Mouse (Mus musculus): Measurements from ENCODE around the gene Cd63. TPM values are rescaled to one million over a fixed set of nuclear protein-coding genes. Genes with fewer than 3 reads are reported as not detected.

The Cd63 gene
- polyA plus RNA-seq, 2 experiments: 29.6 to 85.0 TPM

GRCm38 (mm10) chr10:128960590-128961584 lies 60.1 kb downstream of the Cd63 start, which contains the start of gene Mettl7b:
Gene Mettl7b, minus strand, starts transcription at chr10:128960988.
- Histone ChIP-seq H3K27me3 (ENCODE audit: control insufficient read depth, insufficient read depth, low read length) (no peaks in the 10 kb centered on the region; the same call in 1 of the 2 replicates), H3K4me1 (replicated peaks; ENCODE audit: control insufficient read depth in 2 of 2, insufficient read depth in 2 of 2, low read length in 1 of 2) (peaks cover 0 to 6% of the 10 kb centered on the region in 2 experiments; a peak in 1 of 4 replicates), H3K9me3 (ENCODE audit: control insufficient read depth, low read length) (no peaks in the 10 kb centered on the region), H3K27ac (no peak within 1 kb of the TSS), H3K4me3 (ENCODE audit: insufficient read depth in 1 of 2, low read depth in 2 of 2, low read length in 2 of 2) (no peak within 1 kb of the TSS), H3K36me3 (replicated peaks; ENCODE audit: control insufficient read depth, insufficient read depth, low read depth) (no peaks in the 10 kb centered on the region), H3K9ac (replicated peaks) (no peak within 1 kb of the TSS), H3K4me2 (ENCODE audit: low read depth) (no peak within 1 kb of the TSS)
- ATAC-seq (ENCODE audit: insufficient read depth) (no peak), DNase-seq (ENCODE audit: low read depth in 3 of 3, low spot score in 3 of 3) (no peak)
- WGBS (ENCODE audit: insufficient replicate concordance): 50% methylated on average over 12 of the region's 12 CpGs
- no peak for TF ChIP-seq EP300 (IDR thresholded peaks at IDR 0.05; ENCODE audit: low read depth)

Other genes starting within 250 kb of the Cd63 start
- gene Suox, start 226.9 kb upstream of the Cd63 start, polyA plus RNA-seq (2012; rRNA removed): 8.1 and 8.6 TPM in 2 replicates
- 7.6 and 9.9 TPM in 2 replicates for gene Suox, start 226.9 kb upstream of the Cd63 start, polyA plus RNA-seq (2014; fragmentation: Nextera tagmentation; extraction: Ambion mirVana)
- gene Rab5b, start 204.7 kb upstream of the Cd63 start, polyA plus RNA-seq (2012; rRNA removed): 17.8 and 19.3 TPM in 2 replicates
- gene Rab5b, start 204.7 kb upstream of the Cd63 start, polyA plus RNA-seq (2014; fragmentation: Nextera tagmentation; extraction: Ambion mirVana): 24.5 and 26.2 TPM in 2 replicates
- gene Pmel, start 196.8 kb upstream of the Cd63 start, polyA plus RNA-seq (2012; rRNA removed): 0.27 and 0.31 TPM in 2 replicates
- gene Pmel, start 196.8 kb upstream of the Cd63 start, polyA plus RNA-seq (2014; fragmentation: Nextera tagmentation; extraction: Ambion mirVana): 0.20 and 0.50 TPM in 2 replicates
- 38.8 and 40.7 TPM in 2 replicates for gene Cdk2, start 196.0 kb upstream of the Cd63 start, polyA plus RNA-seq (2012; rRNA removed)
- gene Cdk2, start 196.0 kb upstream of the Cd63 start, polyA plus RNA-seq (2014; fragmentation: Nextera tagmentation; extraction: Ambion mirVana): 51.8 and 56.6 TPM in 2 replicates
- gene Dgka, start 156.1 kb upstream of the Cd63 start, polyA plus RNA-seq (2012; rRNA removed): 1.4 and 1.6 TPM in 2 replicates
- gene Dgka, start 156.1 kb upstream of the Cd63 start, polyA plus RNA-seq (2014; fragmentation: Nextera tagmentation; extraction: Ambion mirVana): 2.0 and 2.1 TPM in 2 replicates
- 14.2 and 19.5 TPM in 2 replicates for gene Pym1, start 153.1 kb upstream of the Cd63 start, polyA plus RNA-seq (2012; rRNA removed)
- 12.4 and 15.3 TPM in 2 replicates for gene Pym1, start 153.1 kb upstream of the Cd63 start, polyA plus RNA-seq (2014; fragmentation: Nextera tagmentation; extraction: Ambion mirVana)
- 8.0 and 9.5 TPM in 2 replicates for gene Mmp19, start 110.1 kb upstream of the Cd63 start, polyA plus RNA-seq (2012; rRNA removed)
- gene Mmp19, start 110.1 kb upstream of the Cd63 start, polyA plus RNA-seq (2014; fragmentation: Nextera tagmentation; extraction: Ambion mirVana): 8.3 and 8.9 TPM in 2 replicates
- 4.2 and 6.0 TPM in 2 replicates for gene Dnajc14, start 96.9 kb upstream of the Cd63 start, polyA plus RNA-seq (2012; rRNA removed)
- gene Dnajc14, start 96.9 kb upstream of the Cd63 start, polyA plus RNA-seq (2014; fragmentation: Nextera tagmentation; extraction: Ambion mirVana): 10.7 and 12.3 TPM in 2 replicates
- gene Tmem198b, start 96.6 kb upstream of the Cd63 start, polyA plus RNA-seq (2012; rRNA removed): 2.1 and 2.9 TPM in 2 replicates
- 0.99 and 1.5 TPM in 2 replicates for gene Tmem198b, start 96.6 kb upstream of the Cd63 start, polyA plus RNA-seq (2014; fragmentation: Nextera tagmentation; extraction: Ambion mirVana)
- 27.1 and 61.2 TPM in 2 replicates for gene Sarnp, start 83.7 kb upstream of the Cd63 start, polyA plus RNA-seq (2012; rRNA removed)
- gene Sarnp, start 83.7 kb upstream of the Cd63 start, polyA plus RNA-seq (2014; fragmentation: Nextera tagmentation; extraction: Ambion mirVana): 122 and 125 TPM in 2 replicates
- gene Ormdl2, start 79.3 kb upstream of the Cd63 start, polyA plus RNA-seq (2012; rRNA removed): 43.1 and 47.8 TPM in 2 replicates
- gene Ormdl2, start 79.3 kb upstream of the Cd63 start, polyA plus RNA-seq (2014; fragmentation: Nextera tagmentation; extraction: Ambion mirVana): 80.5 and 83.5 TPM in 2 replicates
- 0.32 and 0.36 TPM in 2 replicates for gene Gdf11, start 9.3 kb upstream of the Cd63 start, polyA plus RNA-seq (2012; rRNA removed)
- 0.16 and 0.23 TPM in 2 replicates for gene Gdf11, start 9.3 kb upstream of the Cd63 start, polyA plus RNA-seq (2014; fragmentation: Nextera tagmentation; extraction: Ambion mirVana)
- 12.1 and 12.3 TPM in 2 replicates for gene Rdh5, start 21.9 kb downstream of the Cd63 start, polyA plus RNA-seq (2012; rRNA removed)
- gene Rdh5, start 21.9 kb downstream of the Cd63 start, polyA plus RNA-seq (2014; fragmentation: Nextera tagmentation; extraction: Ambion mirVana): 13.6 and 15.8 TPM in 2 replicates
- gene Bloc1s1, start 23.0 kb downstream of the Cd63 start, polyA plus RNA-seq (2012; rRNA removed): 67.2 and 95.9 TPM in 2 replicates
- 99.2 and 99.8 TPM in 2 replicates for gene Bloc1s1, start 23.0 kb downstream of the Cd63 start, polyA plus RNA-seq (2014; fragmentation: Nextera tagmentation; extraction: Ambion mirVana)
- gene Itga7, start 32.8 kb downstream of the Cd63 start, polyA plus RNA-seq (2012; rRNA removed): 0.09 and 0.19 TPM in 2 replicates
- 0.04 and 0.15 TPM in 2 replicates for gene Itga7, start 32.8 kb downstream of the Cd63 start, polyA plus RNA-seq (2014; fragmentation: Nextera tagmentation; extraction: Ambion mirVana)
- not detected in 2 replicates for gene Mettl7b, start 60.0 kb downstream of the Cd63 start, polyA plus RNA-seq (2012; rRNA removed)
- not detected in 2 replicates for gene Mettl7b, start 60.0 kb downstream of the Cd63 start, polyA plus RNA-seq (2014; fragmentation: Nextera tagmentation; extraction: Ambion mirVana)
- gene Olfr9, start 88.4 kb downstream of the Cd63 start, polyA plus RNA-seq (2012; rRNA removed): not detected in 2 replicates
- gene Olfr9, start 88.4 kb downstream of the Cd63 start, polyA plus RNA-seq (2014; fragmentation: Nextera tagmentation; extraction: Ambion mirVana): not detected in 2 replicates
- gene Olfr763, start 109.8 kb downstream of the Cd63 start, polyA plus RNA-seq (2012; rRNA removed): not detected in 2 replicates
- not detected in 2 replicates for gene Olfr763, start 109.8 kb downstream of the Cd63 start, polyA plus RNA-seq (2014; fragmentation: Nextera tagmentation; extraction: Ambion mirVana)
- gene Olfr764-ps1, start 138.9 kb downstream of the Cd63 start, polyA plus RNA-seq (2012; rRNA removed): not detected in 2 replicates
- gene Olfr764-ps1, start 138.9 kb downstream of the Cd63 start, polyA plus RNA-seq (2014; fragmentation: Nextera tagmentation; extraction: Ambion mirVana): not detected in 2 replicates
- gene Olfr765, start 149.0 kb downstream of the Cd63 start, polyA plus RNA-seq (2012; rRNA removed): not detected in 2 replicates
- not detected in 2 replicates for gene Olfr765, start 149.0 kb downstream of the Cd63 start, polyA plus RNA-seq (2014; fragmentation: Nextera tagmentation; extraction: Ambion mirVana)
- not detected in 2 replicates for gene Olfr766-ps1, start 168.0 kb downstream of the Cd63 start, polyA plus RNA-seq (2012; rRNA removed)
- not detected in 2 replicates for gene Olfr766-ps1, start 168.0 kb downstream of the Cd63 start, polyA plus RNA-seq (2014; fragmentation: Nextera tagmentation; extraction: Ambion mirVana)
- gene Olfr767, start 181.9 kb downstream of the Cd63 start, polyA plus RNA-seq (2012; rRNA removed): not detected in 2 replicates
- not detected in 2 replicates for gene Olfr767, start 181.9 kb downstream of the Cd63 start, polyA plus RNA-seq (2014; fragmentation: Nextera tagmentation; extraction: Ambion mirVana)
- not detected in 2 replicates for gene Olfr768, start 198.4 kb downstream of the Cd63 start, polyA plus RNA-seq (2012; rRNA removed)
- gene Olfr768, start 198.4 kb downstream of the Cd63 start, polyA plus RNA-seq (2014; fragmentation: Nextera tagmentation; extraction: Ambion mirVana): not detected in 2 replicates
- not detected in 2 replicates for gene Olfr769, start 216.9 kb downstream of the Cd63 start, polyA plus RNA-seq (2012; rRNA removed)
- gene Olfr769, start 216.9 kb downstream of the Cd63 start, polyA plus RNA-seq (2014; fragmentation: Nextera tagmentation; extraction: Ambion mirVana): not detected in 2 replicates
- not detected in 2 replicates for gene Olfr770, start 238.0 kb downstream of the Cd63 start, polyA plus RNA-seq (2012; rRNA removed)
- gene Olfr770, start 238.0 kb downstream of the Cd63 start, polyA plus RNA-seq (2014; fragmentation: Nextera tagmentation; extraction: Ambion mirVana): not detected in 2 replicates

Data from liver, embryonic 14.5 days (tissue).